Mouse (Mus musculus) G1E-ER4 (cell line): ENCODE data around the gene Hmbs. TPM values are rescaled to one million over a fixed set of nuclear protein-coding genes. Genes with fewer than 3 reads are reported as not detected.

Experiments
- GATA1 ChIP-seq: IDR thresholded peaks from one replicate; pipeline ENCODE4 v1.8.0; 2012; ENCODE audit warnings: low read length, inconsistent platforms
- polyA plus RNA-seq: library from polyadenylated mRNA; stranded (reverse); fragments of >175 nt; gene quantifications from 2 replicates; pipeline ENCODE4 v1.2.3, GENCODE M21; 2012

Hmbs gene
- polyA plus RNA-seq, 1 experiment = 142 TPM

- no peak for TF ChIP-seq GATA1
Observed at GRCm38 (mm10) chr9:44348546-44348945, 4.5 kb upstream of the Hmbs start.

- TF ChIP-seq GATA1 = no peak
Observed at GRCm38 (mm10) chr9:44347621-44348020, 3.6 kb upstream of the Hmbs start.

- TF ChIP-seq GATA1 = no peak
Observed at GRCm38 (mm10) chr9:44347166-44347565, 3.1 kb upstream of the Hmbs start.

- TF ChIP-seq GATA1 = no peak
Observed at GRCm38 (mm10) chr9:44345570-44346433, 1.8 kb upstream of the Hmbs start.

- TF ChIP-seq GATA1 = peak; percentile 90
Observed at GRCm38 (mm10) chr9:44343290-44343689, 738 bp downstream of the Hmbs start.

GRCm38 (mm10) chr9:44342605-44343004 is 1.4 kb downstream of the Hmbs start:
- TF ChIP-seq GATA1 = no peak

- no peak for TF ChIP-seq GATA1
Observed at GRCm38 (mm10) chr9:44342173-44342572, 1.9 kb downstream of the Hmbs start.

- TF ChIP-seq GATA1 = no peak
Observed at GRCm38 (mm10) chr9:44341487-44341886, 2.5 kb downstream of the Hmbs start.

- TF ChIP-seq GATA1 = no peak
Observed at GRCm38 (mm10) chr9:44338574-44338973, 5.5 kb downstream of the Hmbs start.

GRCm38 (mm10) chr9:44337436-44338169 is 6.4 kb downstream of the Hmbs start:
- TF ChIP-seq GATA1 = no peak

GRCm38 (mm10) chr9:44336964-44337363 is 7.1 kb downstream of the Hmbs start:
- TF ChIP-seq GATA1 = no peak

GRCm38 (mm10) chr9:44336093-44336406 is 8.0 kb downstream of the Hmbs start:
- no peak for TF ChIP-seq GATA1

- TF ChIP-seq GATA1 = no peak
Observed at GRCm38 (mm10) chr9:44335331-44336092, 8.5 kb downstream of the Hmbs start.

- TF ChIP-seq GATA1 = no peak
Observed at GRCm38 (mm10) chr9:44334396-44335330, 9.4 kb downstream of the Hmbs start, which contains the start of gene H2afx. H2afx (plus strand) TSS chr9:44334694.

GRCm38 (mm10) chr9:44332918-44333638 is 10.9 kb downstream of the Hmbs start:
- no peak for TF ChIP-seq GATA1
